Comparison of ENCODE assay signal across 8 mouse cellular contexts in the genomic region with DNA sequence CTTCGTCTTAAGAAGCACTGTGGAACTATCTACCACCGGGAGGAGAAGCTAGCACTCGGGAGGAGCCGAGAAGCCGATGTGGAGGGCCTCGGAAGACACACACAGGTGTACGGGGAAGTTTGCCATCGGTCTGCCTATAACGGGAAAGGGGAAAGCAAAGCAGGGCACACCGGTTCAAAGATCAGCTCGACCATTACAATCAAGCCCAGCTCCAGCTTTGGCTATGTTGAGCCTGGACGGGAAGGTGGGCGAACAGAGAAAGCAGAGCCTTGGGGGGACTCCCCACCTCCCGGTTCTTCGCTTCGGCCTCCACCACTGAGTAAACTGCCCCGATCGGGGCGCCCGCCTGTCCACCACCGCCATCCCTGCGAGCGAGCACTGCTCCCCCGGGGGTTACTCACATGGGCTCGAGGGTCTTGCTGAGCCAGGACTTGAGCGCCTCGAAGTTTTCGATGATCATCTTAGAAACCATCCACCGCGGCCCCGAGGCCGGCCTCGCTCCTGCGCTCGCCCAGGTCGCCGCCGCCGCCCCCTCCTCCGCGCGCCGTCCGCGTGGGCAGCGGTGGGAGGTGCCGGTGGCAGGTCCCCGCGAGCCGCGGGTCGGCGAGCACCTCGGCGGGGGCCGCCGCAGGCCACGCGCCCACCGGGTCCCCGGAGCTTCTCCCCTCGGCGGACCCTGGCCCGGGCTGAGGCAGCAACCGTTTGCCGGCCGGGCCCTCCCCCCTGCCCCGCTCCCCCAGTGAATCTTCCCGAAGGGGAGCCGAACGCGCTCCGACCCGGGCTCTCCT. TPM values are rescaled to one million over a fixed set of nuclear protein-coding genes. Genes with fewer than 3 reads are reported as not detected.
DNase-seq lines count a peak whose midpoint lies in the region; ATAC-seq and TF ChIP-seq lines count a peak whose summit lies in the region.

No protein-coding gene starts in this region.

- H3K9ac ChIP-seq in heart, embryonic 16.5 days (ENCODE audit: low read length): peak overlapping the region; percentile 99

- peak; percentile 56 for ATAC-seq in heart, embryonic 16.5 days (replicated peaks; ENCODE audit: extremely low read depth, insufficient read depth, low FRiP score)

- WGBS in heart, embryonic 16.5 days: under 1% methylated on average over 69 of the region's 74 CpGs

- peaks cover 28% of the 10 kb centered on the region for H3K36me3 ChIP-seq in E14TG2a.4 (ENCODE audit: insufficient read depth, low read length)
- no peaks in the 10 kb centered on the region for H3K36me3 ChIP-seq in heart, embryonic 16.5 days (ENCODE audit: control insufficient read depth, insufficient read depth)

- H3K4me2 ChIP-seq in heart, embryonic 16.5 days (ENCODE audit: low read depth, low read length): peak overlapping the region; percentile 74

- no peaks in the 10 kb centered on the region for H3K27me3 ChIP-seq in E14TG2a.4 (ENCODE audit: insufficient read depth, low read length)
- H3K27me3 ChIP-seq in heart, embryonic 16.5 days (ENCODE audit: control insufficient read depth, insufficient read depth, low read length): no peaks in the 10 kb centered on the region

- DNase-seq in cerebellum, adult 11 months: peak; percentile 35
- no peak for DNase-seq in cerebellum, adult 11-12 months
- peak; percentile 35 for DNase-seq in embryo, embryonic 9.5 days (ENCODE audit: extremely low spot score)
- DNase-seq in layer of hippocampus, adult 18-20 months (ENCODE audit: low spot score in 2 of 2): peak; percentile 5 to 54
- DNase-seq in lung, postnatal 14 days: peak; percentile 27
- peak; percentile 12 to 16 for DNase-seq in right cerebral cortex, postnatal 36 days (ENCODE audit: low spot score in 2 of 2)

- H3K4me1 ChIP-seq in E14TG2a.4 (replicated peaks; ENCODE audit: low read depth, low read length): peaks cover 67% of the 10 kb centered on the region
- peaks cover 29% of the 10 kb centered on the region for H3K4me1 ChIP-seq in heart, embryonic 16.5 days (ENCODE audit: control insufficient read depth, insufficient read depth, low read length)

- H3K9me3 ChIP-seq in E14TG2a.4 (ENCODE audit: low read length): no peaks in the 10 kb centered on the region
- H3K9me3 ChIP-seq in heart, embryonic 16.5 days (replicated peaks; ENCODE audit: control insufficient read depth, low read length): no peaks in the 10 kb centered on the region

- H3K27ac ChIP-seq in heart, embryonic 16.5 days (ENCODE audit: low read length): peak overlapping the region; percentile 94

- no peak for TF ChIP-seq CTCF in E14TG2a.4 (conservative IDR thresholded peaks at IDR 0.05; ENCODE audit: low read length)

- H3K4me3 ChIP-seq in E14TG2a.4 (replicated peaks; ENCODE audit: low read length): peak overlapping the region; percentile 93
- H3K4me3 ChIP-seq in heart, embryonic 16.5 days (ENCODE audit: low read length): peak overlapping the region; percentile 97

RNA-seq across cellular contexts. Expression of a gene that starts 0.6 kb away (rescaled TPM):
- polyA plus RNA-seq in heart, embryonic 16.5 days (2015; fragmentation: Nextera tagmentation; extraction: Ambion mirVana): 15.2 and 15.9 TPM in 2 replicates
- 10 to 100 TPM; 58.5 to 58.7 TPM for total RNA-seq in layer of hippocampus, adult 18-20 months (2021)
